Mouse (Mus musculus) cerebellum, postnatal 25 days (tissue): Measurements from ENCODE around the gene Resf1.
"Not testable (repeated sequence)": the region's sequence is repeated elsewhere in the genome, so short reads cannot be mapped to it uniquely, and the experiment has no call there.

Experiments used
- DNase-seq, 2 experiments: peaks; one replicate each; pipeline ENCODE4 v3.0.0; 2021; ENCODE audit warnings: mixed read lengths in 2 of 2

Resf1 gene

GRCm38 (mm10) chr6:149308956-149309932 lies at the start of gene Resf1:
Gene Resf1, plus strand, starts transcription at chr6:149309414.
- DNase-seq = peak; percentile 93 to 95

- DNase-seq = no peak
Observed at GRCm38 (mm10) chr6:149260801-149261239, 48.4 kb upstream of the Resf1 start.

- no peak for DNase-seq
Observed at GRCm38 (mm10) chr6:149267951-149268350, 41.3 kb upstream of the Resf1 start.

- no peak for DNase-seq
Observed at GRCm38 (mm10) chr6:149278248-149278731, 30.9 kb upstream of the Resf1 start.

GRCm38 (mm10) chr6:149278866-149279265 lies 30.3 kb upstream of the Resf1 start:
- DNase-seq = no peak

GRCm38 (mm10) chr6:149280511-149280910 lies 28.7 kb upstream of the Resf1 start:
- no peak for DNase-seq

- DNase-seq = peak in 1 of 2 experiments; percentile 9
Observed at GRCm38 (mm10) chr6:149288190-149288589, 21.0 kb upstream of the Resf1 start.

- not testable (repeated sequence) for DNase-seq
Observed at GRCm38 (mm10) chr6:149303231-149303630, 6.0 kb upstream of the Resf1 start.

- no peak for DNase-seq
Observed at GRCm38 (mm10) chr6:149307092-149307491, 2.1 kb upstream of the Resf1 start.

- no peak for DNase-seq
Observed at GRCm38 (mm10) chr6:149307801-149308200, 1.4 kb upstream of the Resf1 start.

GRCm38 (mm10) chr6:149310226-149310625 lies 1.0 kb downstream of the Resf1 start:
- DNase-seq = no peak

- no peak for DNase-seq
Observed at GRCm38 (mm10) chr6:149311044-149311443, 1.8 kb downstream of the Resf1 start.

GRCm38 (mm10) chr6:149311778-149312177 lies 2.6 kb downstream of the Resf1 start:
- DNase-seq = no peak

GRCm38 (mm10) chr6:149312221-149312620 lies 3.0 kb downstream of the Resf1 start:
- no peak for DNase-seq

- DNase-seq = no peak
Observed at GRCm38 (mm10) chr6:149314918-149315317, 5.7 kb downstream of the Resf1 start.

- DNase-seq = no peak
Observed at GRCm38 (mm10) chr6:149323523-149324241, 14.5 kb downstream of the Resf1 start.

GRCm38 (mm10) chr6:149324242-149324633 lies 15.0 kb downstream of the Resf1 start:
- DNase-seq = no peak

- no peak for DNase-seq
Observed at GRCm38 (mm10) chr6:149329071-149329470, 19.9 kb downstream of the Resf1 start.

GRCm38 (mm10) chr6:149330332-149330731 lies 21.1 kb downstream of the Resf1 start:
- DNase-seq = no peak

- DNase-seq = no peak
Observed at GRCm38 (mm10) chr6:149333036-149333435, 23.8 kb downstream of the Resf1 start.

- no peak for DNase-seq
Observed at GRCm38 (mm10) chr6:149337990-149338389, 28.8 kb downstream of the Resf1 start.

- DNase-seq = no peak
Observed at GRCm38 (mm10) chr6:149338622-149339021, 29.4 kb downstream of the Resf1 start.

GRCm38 (mm10) chr6:149343802-149344201 lies 34.6 kb downstream of the Resf1 start:
- DNase-seq = no peak
